Mouse (Mus musculus) retina, embryonic 14.5 days (tissue): Measurements from ENCODE around the gene Ccdc154.

Source experiments
- DNase-seq: peaks from one replicate; pipeline ENCODE4 v3.0.0-alpha.2; 2015; ENCODE audit warnings: low spot score

The Ccdc154 gene

GRCm38 (mm10) chr17:25184129-25184691, 21.9 kb downstream of the Ccdc154 start, which contains the start of gene BC003965:
Gene BC003965, plus strand, starts transcription at chr17:25184554.
- DNase-seq, result peak; percentile 99

GRCm38 (mm10) chr17:25184961-25185360, 22.7 kb downstream of the Ccdc154 start:
- DNase-seq, result no peak

GRCm38 (mm10) chr17:25187784-25188149, 25.5 kb downstream of the Ccdc154 start:
- DNase-seq, result no peak

- DNase-seq, result peak; percentile 77
Observed at GRCm38 (mm10) chr17:25188150-25189031, 26.1 kb downstream of the Ccdc154 start, which contains the start of gene Unkl. Gene Unkl, plus strand, starts transcription at chr17:25188397.

GRCm38 (mm10) chr17:25189091-25189490, 26.8 kb downstream of the Ccdc154 start:
- no peak for DNase-seq

GRCm38 (mm10) chr17:25202401-25202800, 40.1 kb downstream of the Ccdc154 start:
- DNase-seq, result no peak

- DNase-seq, result no peak
Observed at GRCm38 (mm10) chr17:25210006-25210405, 47.7 kb downstream of the Ccdc154 start.

- DNase-seq, result no peak
Observed at GRCm38 (mm10) chr17:25210680-25211466, 48.6 kb downstream of the Ccdc154 start.

GRCm38 (mm10) chr17:25211705-25212104, 49.4 kb downstream of the Ccdc154 start:
- no peak for DNase-seq

- DNase-seq, result no peak
Observed at GRCm38 (mm10) chr17:25215431-25215830, 53.2 kb downstream of the Ccdc154 start.

GRCm38 (mm10) chr17:25218967-25219366, 56.7 kb downstream of the Ccdc154 start:
- no peak for DNase-seq

GRCm38 (mm10) chr17:25219492-25220295, 57.4 kb downstream of the Ccdc154 start:
- no peak for DNase-seq

- no peak for DNase-seq
Observed at GRCm38 (mm10) chr17:25220746-25221145, 58.5 kb downstream of the Ccdc154 start.
